Mouse (Mus musculus) liver, adult (tissue): Measurements from ENCODE around the gene Pacrg.
A peak's percentile ranks its signal among the peaks of the same experiment; 100 is the strongest.

ENCODE experiments used
- GATA4 ChIP-seq: IDR thresholded peaks from 2 replicates; pipeline ENCODE4 v1.6.1; 2014; ENCODE audit warnings: mild to moderate bottlenecking, low read length; ENCODE audit not compliant: insufficient replicate concordance

The Pacrg gene

GRCm38 (mm10) chr17:10390232-10391172 is 449.6 kb downstream of the Pacrg start:
- TF ChIP-seq GATA4 = peak; percentile 95

- TF ChIP-seq GATA4 = no peak
Observed at GRCm38 (mm10) chr17:10389740-10390139, 450.4 kb downstream of the Pacrg start.

- TF ChIP-seq GATA4 = no peak
Observed at GRCm38 (mm10) chr17:10386548-10386947, 453.6 kb downstream of the Pacrg start.

DNA sequence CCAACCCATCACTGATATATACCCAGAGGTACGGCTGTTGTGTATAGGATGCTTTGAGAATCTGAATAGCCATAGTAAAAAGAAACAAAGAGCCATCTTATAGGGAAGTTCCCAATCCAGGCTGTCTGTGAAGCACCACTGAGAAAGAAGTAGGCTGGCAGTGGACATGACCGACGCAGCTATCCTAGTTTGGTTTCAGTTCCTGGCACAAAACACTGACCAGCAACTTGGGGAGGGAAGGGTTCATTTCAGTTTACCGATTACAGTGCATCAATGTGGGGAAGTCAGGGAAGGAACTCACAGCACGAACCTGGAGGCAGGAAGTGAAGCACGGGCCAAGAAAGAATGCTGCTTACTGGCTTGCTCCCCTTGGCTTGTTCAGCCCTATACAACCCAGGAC is 456.7 kb downstream of the Pacrg start:
- TF ChIP-seq GATA4 = no peak

- no peak for TF ChIP-seq GATA4
Observed at GRCm38 (mm10) chr17:10378467-10379175, 461.5 kb downstream of the Pacrg start.

GRCm38 (mm10) chr17:10377606-10378005 is 462.5 kb downstream of the Pacrg start:
- no peak for TF ChIP-seq GATA4

DNA sequence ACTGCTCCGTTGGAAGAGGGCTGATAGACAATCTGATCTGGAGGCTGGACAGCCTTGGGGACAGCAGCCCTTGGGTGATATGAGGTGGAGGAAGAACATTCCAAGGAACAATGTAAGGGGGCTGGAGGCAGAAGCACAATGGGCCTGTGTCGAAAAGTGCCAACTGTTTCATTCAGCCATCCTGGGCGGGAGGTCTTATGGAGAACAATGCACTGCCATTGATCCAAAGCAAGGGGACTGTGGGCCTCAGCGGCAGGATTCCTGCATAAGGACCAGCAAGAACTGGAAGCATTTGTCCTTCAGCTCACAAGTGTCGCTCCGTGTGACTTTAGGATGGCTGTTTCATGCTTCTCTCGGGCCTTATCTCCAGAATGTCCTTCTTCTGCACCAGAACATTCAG is 465.8 kb downstream of the Pacrg start:
- TF ChIP-seq GATA4 = no peak

DNA sequence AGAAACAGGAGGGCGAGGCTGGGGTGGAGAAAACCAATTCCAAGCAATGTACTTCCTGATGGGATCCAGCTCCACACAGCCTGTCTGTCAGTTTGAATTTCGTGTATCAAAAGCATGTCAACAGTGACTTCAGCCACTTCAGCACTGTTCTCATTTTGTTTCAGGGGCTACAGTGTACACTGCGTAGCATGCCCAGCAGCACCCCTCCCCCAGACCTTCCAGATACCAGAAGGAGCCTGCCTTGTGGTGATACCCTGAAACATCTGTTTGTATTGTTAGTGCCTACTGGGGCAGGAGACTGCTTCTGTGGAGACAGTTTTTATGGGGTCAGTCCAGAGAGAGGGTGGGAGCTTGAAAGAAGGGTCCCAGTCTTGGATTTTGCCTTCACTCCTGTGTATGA is 466.4 kb downstream of the Pacrg start:
- no peak for TF ChIP-seq GATA4

DNA sequence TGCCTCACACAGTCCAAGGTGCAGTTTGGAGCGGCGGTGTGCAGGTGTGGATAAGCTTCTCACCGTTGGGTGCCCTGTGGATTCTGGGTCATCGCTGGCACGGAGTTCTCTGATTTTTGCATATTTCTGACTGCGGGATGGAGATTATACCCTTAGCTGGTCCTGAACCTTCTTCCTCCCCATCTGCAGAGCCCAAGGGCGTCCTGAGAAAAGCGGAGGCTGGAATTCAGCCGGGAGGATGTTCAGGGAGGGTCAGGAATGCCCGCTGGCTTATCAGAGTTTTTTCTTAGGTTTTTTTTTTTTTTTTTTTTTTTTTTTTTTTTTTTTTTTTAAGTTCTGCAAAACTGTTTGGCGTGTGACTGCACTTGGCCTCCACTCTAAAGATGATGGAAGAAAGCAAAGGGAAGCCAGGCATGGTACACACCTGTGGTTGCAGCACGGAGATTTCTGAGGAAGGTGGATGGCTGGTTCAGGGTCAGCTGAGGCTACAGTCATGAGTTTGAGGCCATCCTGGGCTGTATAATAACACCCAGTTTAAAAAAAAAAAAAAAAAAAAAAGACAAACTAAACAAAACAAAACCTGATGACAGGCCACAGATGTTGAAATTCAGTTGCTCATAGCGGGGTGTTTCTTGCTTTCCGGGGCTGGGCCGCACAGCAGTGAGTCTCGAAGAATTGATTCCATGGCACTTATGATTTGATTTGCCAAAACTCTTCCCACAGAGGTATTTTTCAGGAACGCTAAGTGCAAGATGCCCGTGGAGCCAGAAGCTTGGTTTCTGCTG is 467.9 kb downstream of the Pacrg start:
- 0 out of 2 replicates have a peak, but pooled peaks have one; percentile 10 for TF ChIP-seq GATA4

GRCm38 (mm10) chr17:10371472-10371871 is 468.6 kb downstream of the Pacrg start:
- TF ChIP-seq GATA4 = no peak

- TF ChIP-seq GATA4 = no peak
Observed at GRCm38 (mm10) chr17:10370660-10371130, 469.4 kb downstream of the Pacrg start.

GRCm38 (mm10) chr17:10369961-10370659 is 470.0 kb downstream of the Pacrg start:
- TF ChIP-seq GATA4 = no peak

- peak; percentile 87 for TF ChIP-seq GATA4
Observed at GRCm38 (mm10) chr17:10367044-10367443, 473.1 kb downstream of the Pacrg start.

DNA sequence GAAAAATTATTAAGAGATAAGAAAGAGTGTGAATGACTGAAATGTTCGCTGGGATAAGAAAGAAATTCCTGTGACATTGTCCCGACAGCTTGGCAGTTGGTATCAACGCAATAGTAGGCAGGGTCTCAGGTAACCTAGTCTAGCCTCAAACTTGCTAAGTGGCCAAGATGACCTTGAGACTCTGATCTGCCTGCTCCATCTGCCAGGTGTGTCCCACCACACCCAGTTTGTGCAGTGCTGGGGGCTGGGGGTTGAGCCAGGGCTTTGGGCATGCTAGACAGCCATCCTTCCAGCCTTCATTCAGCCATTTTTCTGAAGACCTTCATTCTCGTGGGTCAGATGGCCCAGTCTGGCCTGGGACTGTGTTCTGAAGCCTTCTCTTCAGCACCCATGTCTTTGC is 473.5 kb downstream of the Pacrg start:
- TF ChIP-seq GATA4 = no peak
